Mouse (Mus musculus) liver, embryonic 14.5 days (tissue): ENCODE results near the gene Ntn1.

ENCODE experiments used
- CTCF ChIP-seq: IDR thresholded peaks from 2 replicates; pipeline ENCODE4 v1.5.1; 2016; ENCODE audit warnings: antibody characterized with exemption, low read depth, control low read depth
- EP300 ChIP-seq: IDR thresholded peaks from 2 replicates; pipeline ENCODE4 v1.6.1; 2016; ENCODE audit warnings: antibody characterized with exemption, low read depth

DNA sequence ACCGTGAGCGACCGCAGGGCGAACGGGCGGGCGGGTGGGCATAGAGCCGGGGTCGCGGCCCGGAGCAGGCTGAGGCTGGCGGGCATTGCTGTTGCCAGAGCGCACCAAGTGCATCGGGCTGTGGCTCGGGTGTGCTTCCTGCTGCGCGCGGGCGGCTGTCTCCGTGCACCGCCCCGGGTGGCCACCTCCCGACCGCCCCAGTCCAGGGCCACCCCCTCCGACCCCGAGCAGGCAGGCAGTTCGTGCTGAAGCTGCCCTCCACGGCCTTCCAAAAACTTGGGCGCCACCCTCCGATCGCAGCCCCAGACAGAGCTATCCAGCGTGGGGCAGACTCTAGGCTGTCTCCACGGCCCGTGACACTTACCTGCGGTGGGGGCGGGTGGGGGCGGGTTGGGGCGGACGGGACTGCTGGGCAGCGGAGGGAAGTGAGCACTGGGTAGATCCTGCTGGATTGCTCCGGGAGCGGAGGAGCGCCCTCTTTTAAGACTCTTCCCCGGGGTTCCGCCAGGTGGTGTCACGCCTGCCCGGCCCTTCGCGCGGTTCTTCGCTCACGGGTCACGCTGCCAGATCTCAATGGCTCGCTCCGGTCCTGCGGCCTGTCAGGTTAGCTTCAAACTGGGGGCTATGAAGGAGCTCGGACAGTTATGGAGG is 477 bp downstream of the Ntn1 start:
- TF ChIP-seq CTCF (no peak), EP300 (no peak)
